Mouse (Mus musculus) embryo, embryonic 10.5 days (tissue): Measurements from ENCODE around the gene Rptor.

Source experiments
- DNase-seq: peaks from one replicate; pipeline ENCODE4 v3.0.0-alpha.2; 2015; ENCODE audit warnings: low spot score

The Rptor gene

DNA sequence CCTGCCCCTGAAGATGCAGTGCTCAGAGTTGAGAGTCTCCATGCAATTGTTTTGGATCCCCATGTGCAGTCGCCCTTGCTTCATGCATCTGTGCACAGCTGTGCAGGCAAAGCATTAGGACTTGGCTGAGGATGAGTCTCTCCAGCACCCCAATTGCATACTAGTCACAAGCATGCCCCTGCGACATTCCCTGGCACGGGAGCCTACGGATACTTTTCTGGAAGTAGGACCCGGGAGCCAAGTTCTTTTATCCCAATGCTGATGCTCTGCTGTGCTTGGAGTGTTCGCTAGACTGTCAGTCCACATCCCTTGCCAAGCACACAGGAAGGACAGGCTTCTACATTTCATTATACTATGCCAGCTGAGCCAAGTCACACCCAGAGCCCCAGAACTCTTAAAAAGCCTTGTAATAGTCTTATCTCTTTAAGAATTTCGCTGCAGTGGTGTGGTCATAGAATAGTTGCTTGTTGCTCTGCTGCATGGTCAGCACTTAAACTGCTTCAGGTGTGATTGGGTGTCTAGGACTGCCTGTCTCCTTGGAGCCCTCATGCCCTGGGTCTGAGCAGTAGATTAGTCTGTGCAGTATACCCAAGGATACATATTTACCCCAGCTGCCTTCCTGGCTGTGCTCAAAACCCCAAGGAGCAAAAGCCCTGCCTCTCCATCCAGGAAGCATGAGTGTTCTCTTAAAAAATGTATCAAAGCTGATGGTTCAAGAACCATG lies 183.1 kb downstream of the Rptor start:
- no peak for DNase-seq

DNA sequence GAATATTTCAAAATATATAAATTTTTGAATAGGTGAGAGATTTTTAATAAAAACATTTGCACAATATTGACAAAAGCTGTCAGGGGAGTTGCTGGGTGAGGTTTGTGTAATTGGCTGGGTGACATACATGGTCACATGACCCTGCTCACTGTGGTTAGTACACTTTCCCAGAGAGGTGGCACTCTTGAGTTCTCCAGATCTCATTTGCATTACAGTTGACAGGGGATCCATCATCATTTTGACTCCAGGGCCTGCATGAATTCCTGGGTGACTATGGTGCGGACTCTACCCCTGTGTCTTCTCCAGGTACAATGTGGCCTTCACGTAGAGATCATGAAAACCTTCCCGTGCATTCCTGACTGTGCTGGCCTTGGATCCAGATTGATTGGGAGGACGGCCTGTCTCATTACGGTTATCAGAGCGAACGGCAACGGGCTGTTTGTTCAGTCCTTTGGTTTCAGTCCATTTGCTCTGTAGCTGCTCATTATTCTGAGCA lies 183.7 kb downstream of the Rptor start:
- DNase-seq: no peak

DNA sequence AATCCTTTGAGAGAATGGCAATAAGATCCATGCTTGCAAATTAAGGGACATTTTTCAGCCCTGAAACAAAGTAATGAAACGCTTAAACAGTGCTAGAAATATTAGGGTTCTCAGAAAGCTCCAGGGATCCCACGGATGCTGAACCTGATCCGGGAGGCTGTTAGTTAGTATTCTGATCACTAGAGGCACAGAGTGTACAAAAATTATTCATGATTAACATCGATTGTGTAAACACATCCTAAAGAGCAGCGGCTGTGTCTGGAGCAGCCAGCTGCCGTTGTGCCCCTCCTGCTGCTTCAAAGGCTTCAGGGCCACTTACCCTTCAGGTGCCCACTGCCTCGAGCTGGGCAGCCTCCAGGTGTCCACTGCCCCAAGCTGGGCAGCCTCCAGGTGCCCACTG lies 185.8 kb downstream of the Rptor start:
- no peak for DNase-seq

DNA sequence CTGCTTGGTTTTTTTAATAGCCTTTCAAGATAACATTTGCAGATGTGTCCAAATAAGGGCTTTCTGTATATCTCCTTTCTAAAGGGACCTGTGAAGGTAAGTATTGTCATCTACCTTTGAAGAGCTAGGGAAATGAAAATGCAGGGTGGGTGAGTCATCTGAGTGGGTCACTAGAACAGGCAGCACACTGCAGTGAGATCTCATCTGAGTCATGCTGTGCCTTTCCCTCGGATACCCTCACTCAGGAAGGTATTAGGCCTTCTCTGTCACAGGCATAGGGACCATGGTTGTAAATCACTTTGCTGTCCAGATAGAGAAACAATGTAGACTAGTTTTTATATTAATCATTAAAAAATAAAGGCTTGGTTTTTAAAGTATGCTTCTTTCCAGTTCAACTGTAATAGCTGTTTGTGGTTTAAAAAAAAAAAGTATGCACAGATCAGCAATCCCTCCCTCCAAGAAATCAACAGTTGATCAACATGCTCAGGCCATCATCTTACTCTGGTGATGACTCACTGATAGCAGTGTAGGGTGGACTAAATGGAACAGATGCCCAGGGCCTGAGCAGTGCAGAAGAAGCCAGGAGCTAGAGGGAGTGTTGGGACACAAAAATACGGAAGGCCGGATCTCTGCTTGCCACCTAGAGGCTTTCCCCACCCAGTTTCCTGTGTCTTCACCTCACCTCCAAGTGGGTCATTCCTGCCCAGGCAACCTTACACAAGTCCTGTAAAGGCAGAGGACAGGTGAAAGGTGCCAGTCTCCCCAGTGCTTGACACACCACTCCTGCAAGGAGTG lies 186.4 kb downstream of the Rptor start:
- no peak for DNase-seq

DNA sequence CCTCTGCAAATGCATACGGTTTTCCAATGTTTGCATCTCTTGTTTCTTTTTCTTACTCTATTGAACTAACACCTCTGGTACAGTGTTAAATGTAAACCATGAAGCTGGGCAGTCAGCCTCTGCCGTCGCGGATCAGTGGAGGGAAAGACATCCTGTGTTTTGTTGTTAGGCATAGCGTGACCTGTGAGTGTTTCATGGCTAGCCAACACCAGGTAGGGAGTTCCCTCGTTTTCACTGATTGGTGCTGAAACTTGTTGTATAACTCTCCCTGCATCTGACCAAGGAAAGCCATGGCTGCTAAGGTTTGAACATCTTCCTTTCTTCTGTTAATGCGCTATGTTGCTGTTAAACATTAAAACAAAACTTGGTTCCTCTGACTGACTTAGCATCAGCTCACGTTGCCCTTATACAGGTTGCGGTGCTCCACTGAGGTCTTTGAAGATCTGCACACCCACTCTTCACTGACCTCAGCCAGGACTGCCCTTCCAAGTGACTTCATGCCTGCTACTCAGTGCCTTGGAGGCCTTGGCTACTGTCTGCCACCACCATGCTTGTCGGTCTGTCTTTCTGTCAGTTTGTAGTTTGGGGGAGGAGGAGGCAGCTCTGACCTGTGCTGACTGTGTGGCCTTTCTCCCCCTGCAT lies 189.3 kb downstream of the Rptor start:
- DNase-seq: no peak

DNA sequence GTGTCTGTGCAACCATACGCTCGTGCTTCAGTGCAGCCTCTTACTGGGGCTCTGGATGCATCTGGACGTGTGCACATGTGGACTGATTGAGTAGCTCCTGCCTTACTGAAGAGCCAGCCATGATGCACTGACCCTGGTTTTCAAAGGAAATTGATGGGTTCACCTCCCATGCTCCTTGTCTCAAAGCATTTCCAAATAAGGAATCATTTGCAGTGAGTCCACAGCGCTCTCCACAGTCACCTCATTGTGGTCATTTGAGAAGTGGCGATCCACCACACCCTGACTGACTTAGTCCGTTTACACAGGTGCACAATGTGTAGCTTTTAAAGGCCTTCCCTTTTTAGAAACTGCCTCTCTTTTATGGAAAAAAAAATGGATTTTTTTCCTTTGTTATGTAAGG lies 190.7 kb downstream of the Rptor start:
- DNase-seq: peak; percentile 42

DNA sequence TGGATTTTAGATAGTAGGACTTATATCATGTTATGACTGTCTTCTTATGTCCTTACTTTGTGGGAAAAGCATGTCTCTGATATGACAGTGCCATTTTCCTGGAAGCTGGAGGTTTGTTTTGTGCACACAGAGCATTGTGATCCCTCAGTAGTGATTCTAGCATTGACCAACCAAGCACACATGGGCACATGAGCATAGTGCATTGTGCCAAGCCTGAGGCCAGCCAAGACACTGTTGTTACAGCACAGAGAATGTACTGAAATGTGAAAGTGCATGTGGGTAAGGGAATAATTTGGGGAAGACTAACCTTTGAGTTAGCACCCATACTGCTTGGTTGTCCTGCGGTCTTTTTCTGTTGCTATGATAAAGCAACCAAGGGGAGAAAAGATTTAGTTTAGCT lies 191.3 kb downstream of the Rptor start:
- DNase-seq: no peak

DNA sequence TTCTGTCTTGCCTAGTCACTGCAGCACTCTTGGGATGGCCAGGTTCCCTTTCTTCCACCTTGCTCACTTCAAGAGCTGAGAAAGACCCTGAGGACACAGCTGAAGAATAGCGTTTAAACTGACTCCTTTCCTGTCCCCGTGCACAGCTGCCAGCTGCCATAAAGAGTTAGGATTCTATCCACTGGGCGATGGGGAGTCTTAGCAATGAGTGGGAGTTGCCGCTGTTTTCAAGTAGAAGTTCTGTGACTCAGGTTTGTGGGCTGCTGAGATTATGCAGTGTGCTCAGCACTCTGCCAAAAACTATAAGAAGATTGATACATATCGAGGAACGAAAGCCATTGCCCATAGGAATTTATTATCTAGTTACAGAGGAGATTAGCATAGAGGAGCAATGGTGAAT lies 192.0 kb downstream of the Rptor start:
- no peak for DNase-seq

DNA sequence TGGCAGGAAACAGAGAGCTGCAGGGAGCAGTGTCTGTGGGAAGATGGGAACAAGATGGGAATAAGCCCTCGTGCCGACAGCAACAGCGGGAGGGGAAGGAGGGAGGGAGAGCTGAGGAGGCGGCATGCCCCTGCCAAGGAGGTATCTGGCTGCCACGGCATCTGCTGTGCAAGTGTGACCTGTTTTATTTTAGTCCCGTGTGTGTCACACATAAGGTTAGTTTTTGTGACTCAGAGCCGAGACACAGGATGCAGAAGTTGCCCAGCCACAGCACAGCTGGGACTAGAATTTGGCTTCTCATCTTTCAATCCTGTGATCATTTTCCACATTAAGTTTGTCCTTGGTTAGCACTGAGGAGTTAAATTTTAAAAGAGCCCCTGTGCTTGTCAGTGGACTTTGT lies 193.7 kb downstream of the Rptor start:
- DNase-seq: no peak

DNA sequence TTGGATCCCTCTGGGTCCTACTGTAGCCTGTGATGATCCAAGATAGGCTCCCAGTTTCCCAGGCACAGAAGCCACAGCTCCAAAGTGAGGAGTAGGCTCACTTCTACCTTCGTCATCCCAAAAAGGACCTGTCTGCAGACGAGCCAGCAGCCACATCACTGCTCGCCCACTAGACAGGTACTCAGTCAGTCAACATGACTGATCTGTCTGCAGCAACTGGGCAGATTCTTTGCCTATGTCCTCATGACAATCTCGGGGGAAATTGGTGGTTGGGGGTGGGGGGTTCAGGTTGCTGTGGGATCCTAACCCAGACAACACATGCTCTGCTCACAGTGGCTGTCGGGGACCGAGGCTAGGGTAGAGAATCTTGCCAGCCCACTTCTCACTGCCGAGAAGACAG lies 194.1 kb downstream of the Rptor start:
- DNase-seq: no peak

DNA sequence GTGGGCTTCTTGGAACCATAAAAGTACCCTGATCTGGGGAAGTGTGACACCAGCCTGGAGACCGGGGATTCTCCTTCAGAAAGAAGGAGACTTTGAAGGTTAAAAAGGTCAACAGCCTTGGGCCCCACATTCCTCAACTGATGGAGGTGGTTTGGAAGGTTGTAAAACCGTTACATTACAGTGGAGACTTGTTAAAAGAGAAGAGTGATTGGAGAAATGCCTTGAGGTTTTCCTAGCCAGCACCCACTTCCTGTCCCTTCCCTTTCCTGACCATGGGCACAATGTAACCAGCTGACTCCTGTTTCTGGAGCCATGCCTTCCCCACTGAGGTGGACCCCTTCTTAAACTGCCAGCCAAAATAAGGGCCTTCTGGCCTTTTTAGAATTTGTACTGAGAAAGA lies 196.8 kb downstream of the Rptor start:
- DNase-seq: no peak

DNA sequence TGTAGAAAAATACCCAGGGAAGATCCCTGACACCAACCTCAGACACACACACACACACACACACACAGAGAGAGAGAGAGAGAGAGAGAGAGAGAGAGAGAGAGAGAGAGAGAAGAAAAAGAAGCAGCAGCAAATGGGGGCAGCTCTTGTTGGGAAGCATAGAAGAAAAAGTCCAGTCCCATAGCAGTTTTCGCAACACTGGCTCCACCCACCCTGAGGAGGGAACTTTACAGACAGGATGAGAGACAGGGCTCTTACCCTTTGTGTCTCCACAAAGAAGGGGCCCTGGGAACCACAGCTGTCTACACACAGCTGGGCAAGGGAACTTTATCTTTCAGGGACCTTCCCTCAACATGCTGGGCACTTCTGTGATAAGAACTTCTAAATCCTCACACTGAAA lies 199.2 kb downstream of the Rptor start:
- no peak for DNase-seq

DNA sequence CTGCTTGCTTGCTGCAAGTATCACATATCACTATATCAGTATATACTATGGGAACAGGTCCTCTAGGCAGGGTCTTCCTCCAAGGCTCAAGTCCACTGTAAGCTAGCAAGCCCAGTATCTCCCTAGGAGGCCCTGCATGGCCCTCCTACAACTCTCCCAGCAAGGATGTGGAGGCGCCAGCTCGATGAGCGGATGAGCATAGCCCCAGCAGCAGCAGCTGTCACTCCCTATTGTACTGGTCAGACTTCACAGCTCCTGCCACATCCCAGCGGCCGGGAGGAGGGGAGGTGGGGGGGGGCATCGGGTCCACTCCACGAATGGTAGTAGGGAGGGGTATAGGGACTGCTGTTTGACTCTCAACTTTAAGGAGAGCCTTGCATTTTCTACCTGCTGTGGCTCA lies 200.2 kb downstream of the Rptor start:
- DNase-seq: no peak

DNA sequence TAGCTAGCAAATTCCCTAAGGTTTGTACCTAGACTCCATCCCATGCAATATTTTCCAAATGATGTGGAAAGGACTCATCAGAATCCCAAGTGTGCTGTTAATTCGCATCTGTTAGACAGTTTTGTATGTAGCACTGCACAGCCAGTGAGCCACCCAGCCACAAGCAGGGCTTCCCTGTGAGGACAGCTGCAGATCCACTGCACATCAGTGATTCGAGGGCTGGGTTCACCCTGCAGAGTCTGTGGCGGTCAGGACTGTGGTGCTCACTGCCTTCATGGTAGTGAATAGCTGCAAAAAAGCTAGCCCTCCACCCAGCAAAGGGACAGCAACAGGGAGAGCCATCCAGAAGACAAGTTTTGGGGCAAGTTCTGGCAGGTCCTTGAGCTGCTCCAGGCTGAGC lies 201.7 kb downstream of the Rptor start:
- DNase-seq: no peak

DNA sequence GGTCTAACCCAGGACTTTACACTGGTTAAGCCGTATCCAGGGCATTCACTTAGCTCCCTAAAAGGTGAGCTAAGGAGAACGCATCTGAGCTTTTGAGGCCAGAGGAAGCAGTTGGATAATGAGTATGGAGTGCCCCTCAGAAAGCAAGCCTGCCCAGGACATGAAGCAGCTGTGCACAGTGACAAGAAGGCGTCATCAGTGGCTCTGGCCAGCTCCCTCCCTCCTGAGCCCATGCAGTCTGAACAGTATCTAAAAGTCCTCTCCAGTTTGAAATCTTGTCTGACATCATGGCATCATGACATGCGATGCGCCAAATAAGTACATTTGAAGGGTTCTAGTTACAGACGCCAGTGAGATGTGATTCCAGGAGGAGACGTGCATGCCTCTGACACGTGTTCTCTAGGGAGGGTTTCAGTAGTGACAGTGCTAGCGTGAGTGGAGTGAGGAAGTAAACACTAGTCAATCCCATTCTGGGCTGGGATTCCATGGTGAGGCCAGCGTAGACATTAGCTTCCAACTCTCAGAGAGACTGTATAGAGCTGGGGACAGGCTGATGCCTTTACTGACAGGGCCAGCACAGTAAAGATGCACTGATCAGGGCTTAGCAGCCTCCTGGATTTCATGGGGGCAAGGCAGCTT lies 202.5 kb downstream of the Rptor start:
- DNase-seq: no peak

DNA sequence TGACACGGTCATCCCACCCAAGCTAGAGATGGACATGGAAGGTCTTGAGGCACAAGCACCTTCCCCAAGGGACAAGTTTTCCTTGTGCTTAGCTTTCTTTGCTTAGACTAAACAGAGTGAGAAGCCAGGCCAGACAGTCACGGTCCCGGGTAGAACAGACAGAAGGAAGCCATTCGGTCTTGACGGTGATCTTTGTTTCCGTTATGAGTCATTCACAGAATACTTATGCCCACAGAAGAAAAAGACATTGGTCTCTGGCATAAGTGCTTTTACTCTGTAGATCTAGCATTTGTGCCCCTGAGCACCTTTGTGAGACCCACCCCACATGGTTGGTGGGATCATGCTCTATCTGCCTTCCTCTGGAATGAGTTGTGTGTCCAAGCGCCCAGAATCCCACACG lies 203.8 kb downstream of the Rptor start:
- DNase-seq: no peak

DNA sequence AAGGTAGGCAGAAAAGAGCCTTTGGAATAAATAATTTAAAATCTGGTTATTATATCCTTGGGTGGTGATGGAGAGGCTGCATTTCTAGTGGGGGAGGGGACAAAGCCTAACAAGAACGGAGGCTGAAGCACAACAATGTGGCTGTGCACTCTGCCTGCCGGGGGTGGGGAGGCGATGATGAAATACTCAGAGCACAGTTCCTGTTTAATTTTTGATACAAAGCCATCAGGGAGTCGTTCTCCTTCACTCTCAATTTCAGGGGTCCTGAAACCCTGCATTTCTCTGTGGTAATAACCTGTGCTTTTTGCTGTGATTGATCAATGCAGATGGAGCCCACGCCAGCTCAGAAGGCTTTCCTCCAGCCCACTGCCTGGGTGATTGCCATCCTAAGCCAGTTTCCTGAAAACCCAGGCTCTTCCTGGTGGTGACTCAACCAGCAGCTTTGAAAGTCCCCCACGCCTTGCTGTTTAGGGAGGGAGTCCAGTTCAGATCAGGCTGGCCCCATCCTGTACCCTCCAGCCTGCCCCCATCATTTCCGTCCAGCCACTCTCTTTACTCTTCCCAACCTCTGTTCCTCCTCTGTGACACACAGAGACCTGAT lies 204.8 kb downstream of the Rptor start:
- no peak for DNase-seq

DNA sequence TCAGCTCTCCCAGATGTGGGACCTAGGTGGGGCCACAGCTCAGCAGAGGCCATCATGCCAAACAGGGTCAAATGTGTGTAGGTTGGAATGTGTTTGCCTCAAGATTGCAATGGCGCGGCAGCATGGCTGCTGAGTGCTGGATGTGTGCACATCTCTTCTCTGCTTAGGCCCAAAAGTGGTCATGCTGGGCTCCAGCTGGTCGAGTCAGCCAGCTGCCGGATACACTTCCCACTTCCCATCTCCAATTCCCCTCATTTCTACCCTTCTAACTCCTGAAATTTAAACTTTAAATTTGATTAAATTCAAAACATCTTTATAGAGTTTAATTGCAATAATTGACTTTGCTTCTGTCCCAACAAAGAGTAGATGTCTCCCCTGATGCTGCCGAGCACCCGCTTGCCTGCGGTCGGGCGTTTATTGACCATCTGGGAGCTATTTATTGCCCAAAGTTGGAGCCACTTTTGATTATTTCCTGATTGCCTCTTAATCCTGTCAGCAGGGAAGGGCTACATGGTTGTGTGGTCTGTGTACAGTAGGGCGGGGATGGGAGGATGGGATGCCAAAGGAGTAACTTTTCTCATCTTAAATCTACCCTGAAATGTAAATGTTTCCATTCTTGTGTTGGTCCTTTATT lies 206.1 kb downstream of the Rptor start:
- no peak for DNase-seq

DNA sequence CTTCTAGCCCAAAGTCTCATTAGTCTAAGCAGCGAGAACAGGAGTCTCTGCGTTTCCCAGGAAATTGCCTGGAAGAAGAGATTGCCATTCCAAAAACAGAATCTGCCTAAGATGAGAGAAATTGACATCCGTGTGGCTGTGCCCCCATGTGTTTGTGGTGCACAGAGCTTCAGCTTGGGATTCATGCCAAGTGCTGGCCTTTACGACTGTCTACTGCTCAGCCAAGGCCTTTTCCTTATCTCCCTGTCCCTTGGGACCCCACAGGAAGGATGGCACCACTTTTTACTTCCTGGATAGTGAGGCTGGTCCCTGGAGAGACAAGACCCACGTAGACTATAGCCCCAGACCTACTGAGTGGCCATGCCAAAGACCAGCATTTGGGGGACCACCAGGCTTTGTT lies 206.6 kb downstream of the Rptor start:
- no peak for DNase-seq

DNA sequence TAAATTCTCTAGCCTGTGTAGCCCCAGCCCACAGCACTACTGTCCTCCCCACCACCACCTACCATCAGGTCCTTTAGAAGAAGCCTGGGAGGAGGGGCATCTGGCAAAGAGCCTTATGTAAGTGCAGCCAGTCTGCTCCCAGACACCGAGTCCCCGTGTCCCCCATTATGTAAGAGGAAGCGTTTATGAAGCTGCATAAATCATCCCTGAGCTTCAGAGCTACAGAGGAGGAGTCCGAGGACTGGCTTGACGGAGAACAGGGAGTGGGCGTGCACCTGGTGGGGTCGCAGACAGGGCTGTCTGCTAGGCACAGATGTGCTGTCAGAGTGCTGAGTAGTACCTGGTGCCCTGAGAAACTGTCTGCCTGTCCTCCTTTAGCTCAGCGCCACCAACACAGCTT lies 208.3 kb downstream of the Rptor start:
- no peak for DNase-seq

DNA sequence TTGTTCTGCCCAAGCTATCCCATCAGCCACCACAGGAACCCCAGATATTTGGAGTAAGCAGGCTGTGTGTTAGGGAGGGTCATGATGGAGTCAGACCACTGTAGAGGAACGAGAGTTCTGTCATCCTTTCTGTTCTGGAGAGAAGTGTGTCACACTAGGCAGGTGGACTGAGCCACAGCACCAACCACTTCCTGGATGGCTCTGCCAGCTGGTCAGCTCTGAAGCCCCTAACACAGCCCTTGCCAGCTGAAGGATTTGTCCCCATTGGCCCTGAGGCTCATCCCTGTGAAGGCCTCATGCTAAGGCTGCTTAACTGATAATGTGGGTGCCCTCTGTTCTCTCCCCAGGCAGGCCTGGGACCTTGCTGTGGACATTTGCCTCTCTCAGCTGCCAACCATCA lies 208.9 kb downstream of the Rptor start:
- DNase-seq: no peak

DNA sequence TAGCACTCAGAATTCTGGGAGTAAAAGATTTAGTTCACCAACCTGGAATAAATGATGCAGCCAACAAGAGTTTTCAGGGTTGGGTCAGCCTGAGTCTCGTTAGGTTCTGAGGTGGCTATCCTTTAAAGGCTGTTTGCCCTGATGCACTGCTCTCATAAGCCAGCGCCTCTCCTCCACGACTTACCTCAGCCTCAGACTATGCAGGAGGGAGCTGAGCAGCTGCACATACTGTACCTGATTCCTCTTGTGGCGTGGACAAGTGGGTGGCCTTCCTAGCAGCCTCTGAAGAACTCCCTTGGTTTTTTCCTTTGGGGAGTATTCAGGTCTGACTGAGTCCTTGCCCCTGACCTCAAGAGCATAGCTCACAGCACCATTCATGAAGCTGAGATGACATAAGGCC lies 209.4 kb downstream of the Rptor start:
- no peak for DNase-seq
